Mouse (Mus musculus) neural tube, embryonic 14.5 days (tissue): ENCODE measurements around the gene Ifi205. TPM values are rescaled to one million over a fixed set of nuclear protein-coding genes. Genes with fewer than 3 reads are reported as not detected.
"Not testable (repeated sequence)": the region's sequence is repeated elsewhere in the genome, so short reads cannot be mapped to it uniquely, and the experiment has no call there.

Experiments
- ATAC-seq: fragments of 200-750 bp; cut with Nextera tagmentation; 2 replicates; pipeline ENCODE4 v1.8.0; 2017; ENCODE audit warnings: low read depth, mild to moderate bottlenecking, moderate TSS enrichment, moderate library complexity
- H3K27ac ChIP-seq: fragments of 300-500 bp; sonication (generic); 2 replicates; pipeline ENCODE4 v1.5.1; 2014; ENCODE audit warnings: low read depth, mild to moderate bottlenecking, control low read depth, low read length, moderate library complexity, mixed read lengths
- H3K27me3 ChIP-seq: fragments of 300-500 bp; sonication (generic); 2 replicates; pipeline ENCODE4 v1.6.1; 2014; ENCODE audit warnings: low read length; ENCODE audit not compliant: control insufficient read depth, insufficient read depth
- H3K36me3 ChIP-seq: fragments of 300-500 bp; sonication (generic); 2 replicates; pipeline ENCODE4 v1.6.1; 2014; ENCODE audit warnings: low read length, mixed read lengths; ENCODE audit not compliant: control insufficient read depth, insufficient read depth
- H3K4me1 ChIP-seq: fragments of 300-500 bp; sonication (generic); 2 replicates; pipeline ENCODE4 v1.6.1; 2014; ENCODE audit warnings: low read length; ENCODE audit not compliant: control insufficient read depth, insufficient read depth
- H3K4me2 ChIP-seq: fragments of 300-500 bp; sonication (generic); 2 replicates; pipeline ENCODE4 v1.6.1; 2014; ENCODE audit warnings: mild to moderate bottlenecking, low read depth, low read length, control low read depth
- H3K4me3 ChIP-seq: fragments of 300-500 bp; sonication (generic); 2 replicates; pipeline ENCODE4 v1.5.1; 2014; ENCODE audit warnings: low read depth, low read length, control low read depth, mixed read lengths
- H3K9ac ChIP-seq: fragments of 300-500 bp; sonication (generic); replicated peaks from 2 replicates; pipeline ENCODE4 v1.6.1; 2014; ENCODE audit warnings: low read depth, mild to moderate bottlenecking, control low read depth, low read length, mixed read lengths
- H3K9me3 ChIP-seq: fragments of 300-500 bp; sonication (generic); 2 replicates; pipeline ENCODE4 v1.6.1; 2016; ENCODE audit warnings: low read length; ENCODE audit not compliant: control insufficient read depth
- WGBS: fragments of 180-500 bp; shearing (Covaris S2); extraction: QIAGEN DNeasy Blood & Tissue Kit; methylation state at CpG from one replicate; pipeline ENCODE4 v1.1.7; 2014; 5-methylcytosine and 5-hydroxymethylcytosine counted together
- polyA plus RNA-seq: library from polyadenylated mRNA; unstranded; fragments of >200 nt; fragmentation: Nextera tagmentation; extraction: Ambion mirVana; gene quantifications from 2 replicates; pipeline ENCODE4 v1.2.1, GENCODE M21; 2014

Ifi205 gene
- not detected in 2 replicates for polyA plus RNA-seq

- Histone ChIP-seq H3K27ac (no peak within 1 kb of the TSS), H3K4me2 (no peak within 1 kb of the TSS), H3K27me3 (no peaks in the 10 kb centered on the region), H3K9ac (no peak within 1 kb of the TSS), H3K4me1 (no peaks in the 10 kb centered on the region), H3K4me3 (no peak within 1 kb of the TSS), H3K9me3 (no peaks in the 10 kb centered on the region), H3K36me3 (no peaks in the 10 kb centered on the region)
- ATAC-seq = no peak
- WGBS = 58% methylated on average over 1 of the region's 1 CpGs
These were observed at the start of gene Ifi205 for GRCm38 (mm10) chr1:174031698-174032097. Ifi205 (minus strand) TSS chr1:174031810.

- no peak for ATAC-seq
- H3K27me3 ChIP-seq = no peaks in the 10 kb centered on the region
- H3K4me3 ChIP-seq = no peak within 1 kb of the TSS
- no peak within 1 kb of the TSS for H3K27ac ChIP-seq
- no peaks in the 10 kb centered on the region for H3K9me3 ChIP-seq
- no peak within 1 kb of the TSS for H3K9ac ChIP-seq
- H3K36me3 ChIP-seq = no peaks in the 10 kb centered on the region
- 90% methylated on average over 3 of the region's 3 CpGs for WGBS
- no peaks in the 10 kb centered on the region for H3K4me1 ChIP-seq
- H3K4me2 ChIP-seq = no peak within 1 kb of the TSS
These were observed 34.7 kb upstream of the Ifi205 start, which contains the start of gene Olfr430 for GRCm38 (mm10) chr1:174066305-174066704. Olfr430 (plus strand) TSS chr1:174066605.

GRCm38 (mm10) chr1:174055248-174055647, 23.6 kb upstream of the Ifi205 start:
- Histone ChIP-seq H3K9ac (no peak overlapping the region), H3K27ac (no peak overlapping the region), H3K27me3 (no peaks in the 10 kb centered on the region), H3K9me3 (no peaks in the 10 kb centered on the region), H3K4me1 (no peaks in the 10 kb centered on the region), H3K4me2 (no peak overlapping the region), H3K4me3 (no peak overlapping the region), H3K36me3 (no peaks in the 10 kb centered on the region)
- whole genome bisulfite sequencing = 78% methylated on average over 2 of the region's 2 CpGs
- no peak for ATAC-seq

GRCm38 (mm10) chr1:174052981-174053380, 21.4 kb upstream of the Ifi205 start:
- H3K27ac ChIP-seq = no peak overlapping the region
- ATAC-seq = no peak
- no peaks in the 10 kb centered on the region for H3K4me1 ChIP-seq
- 89% methylated on average over 3 of the region's 3 CpGs for WGBS
- no peak overlapping the region for H3K4me2 ChIP-seq
- H3K9ac ChIP-seq = no peak overlapping the region
- H3K27me3 ChIP-seq = no peaks in the 10 kb centered on the region
- H3K9me3 ChIP-seq = no peaks in the 10 kb centered on the region
- no peak overlapping the region for H3K4me3 ChIP-seq
- H3K36me3 ChIP-seq = no peaks in the 10 kb centered on the region

GRCm38 (mm10) chr1:174051931-174052536, 20.4 kb upstream of the Ifi205 start:
- no peak overlapping the region for H3K4me3 ChIP-seq
- ATAC-seq = no peak

GRCm38 (mm10) chr1:174051515-174051914, 19.9 kb upstream of the Ifi205 start:
- Histone ChIP-seq H3K27me3 (no peaks in the 10 kb centered on the region), H3K36me3 (no peaks in the 10 kb centered on the region), H3K4me2 (no peak overlapping the region), H3K4me3 (no peak overlapping the region), H3K9ac (no peak overlapping the region), H3K27ac (no peak overlapping the region), H3K9me3 (no peaks in the 10 kb centered on the region), H3K4me1 (no peaks in the 10 kb centered on the region)
- no peak for ATAC-seq
- 90% methylated on average over 4 of the region's 4 CpGs for WGBS

More at GRCm38 (mm10) chr1:174051931-174052536, 20.4 kb upstream of the Ifi205 start:
- Histone ChIP-seq H3K9ac (no peak overlapping the region), H3K9me3 (no peaks in the 10 kb centered on the region), H3K36me3 (no peaks in the 10 kb centered on the region), H3K27ac (no peak overlapping the region), H3K4me1 (no peaks in the 10 kb centered on the region), H3K4me2 (no peak overlapping the region), H3K27me3 (no peaks in the 10 kb centered on the region)
- 93% methylated on average over 5 of the region's 5 CpGs for WGBS

GRCm38 (mm10) chr1:174050532-174050931, 18.9 kb upstream of the Ifi205 start:
- 91% methylated on average over 4 of the region's 4 CpGs for WGBS
- ATAC-seq = no peak
- H3K9me3 ChIP-seq = no peaks in the 10 kb centered on the region
- H3K9ac ChIP-seq = no peak overlapping the region
- no peaks in the 10 kb centered on the region for H3K27me3 ChIP-seq
- H3K36me3 ChIP-seq = no peaks in the 10 kb centered on the region
- no peak overlapping the region for H3K27ac ChIP-seq
- no peak overlapping the region for H3K4me3 ChIP-seq
- H3K4me1 ChIP-seq = no peaks in the 10 kb centered on the region
- H3K4me2 ChIP-seq = no peak overlapping the region

GRCm38 (mm10) chr1:174049357-174049756, 17.7 kb upstream of the Ifi205 start:
- WGBS = 86% methylated on average over 4 of the region's 4 CpGs
- H3K27me3 ChIP-seq, H3K4me2 ChIP-seq, H3K36me3 ChIP-seq, H3K4me1 ChIP-seq, H3K9me3 ChIP-seq, H3K4me3 ChIP-seq, ATAC-seq, H3K9ac ChIP-seq, H3K27ac ChIP-seq: not testable (repeated sequence)

- H3K27me3 ChIP-seq = no peaks in the 10 kb centered on the region
- H3K4me3 ChIP-seq = no peak within 1 kb of the TSS
- H3K9ac ChIP-seq = no peak within 1 kb of the TSS
- 82% methylated on average over 2 of the region's 2 CpGs for WGBS
- H3K4me2 ChIP-seq = no peak within 1 kb of the TSS
- H3K27ac ChIP-seq = no peak within 1 kb of the TSS
- no peaks in the 10 kb centered on the region for H3K36me3 ChIP-seq
- no peaks in the 10 kb centered on the region for H3K4me1 ChIP-seq
- H3K9me3 ChIP-seq = no peaks in the 10 kb centered on the region
- no peak for ATAC-seq
These were observed 17.3 kb upstream of the Ifi205 start, which contains the start of gene Olfr432 for GRCm38 (mm10) chr1:174048893-174049292. Olfr432 (plus strand) TSS chr1:174049205.
